Mouse (Mus musculus): ENCODE data around the gene Ckap5.

- TF ChIP-seq CTCF (IDR thresholded peaks at IDR 0.05; ENCODE audit: insufficient read depth, low read depth, low read length): no peak
- TF ChIP-seq POLR2A (IDR thresholded peaks at IDR 0.05; ENCODE audit: insufficient read depth, low read depth, low read length): no peak
These were observed 49.7 kb upstream of the Ckap5 start for GRCm38 (mm10) chr2:91476841-91477240.
